Mouse (Mus musculus) myocyte (in vitro differentiated cells): ENCODE measurements around the gene Prss57. TPM values are rescaled to one million over a fixed set of nuclear protein-coding genes. Genes with fewer than 3 reads are reported as not detected.

Experiments used
- H3K27me3 ChIP-seq: one replicate; pipeline ENCODE4 v1.6.1; 2011; ENCODE audit not compliant: control insufficient read depth, insufficient read depth, insufficient read length
- H3K36me3 ChIP-seq: one replicate; pipeline ENCODE4 v1.6.1; 2011; ENCODE audit not compliant: control insufficient read depth, insufficient read depth
- H3K4me2 ChIP-seq: one replicate; pipeline ENCODE4 v1.6.1; 2011; ENCODE audit warnings: low read depth, control low read depth
- H3K4me3 ChIP-seq: one replicate; pipeline ENCODE4 v1.5.1; 2011; ENCODE audit warnings: mild to moderate bottlenecking, control low read depth, moderate library complexity
- H3K79me2 ChIP-seq: one replicate; pipeline ENCODE4 v1.6.1; 2011; ENCODE audit not compliant: control insufficient read depth, insufficient read depth
- H3ac ChIP-seq: one replicate; pipeline ENCODE4 v1.6.1; 2011; ENCODE audit not compliant: control insufficient read depth, insufficient read length
- CEBPB ChIP-seq: IDR thresholded peaks from 2 replicates; pipeline ENCODE4 v1.6.1; 2011; ENCODE audit warnings: mild to moderate bottlenecking, moderate library complexity; ENCODE audit not compliant: poor library complexity, insufficient read depth, severe bottlenecking
- E2F4 ChIP-seq: IDR thresholded peaks from one replicate; pipeline ENCODE4 v1.6.1; 2011; ENCODE audit warnings: mild to moderate bottlenecking, control low read depth, moderate library complexity; ENCODE audit not compliant: insufficient read depth
- MAX ChIP-seq: IDR thresholded peaks from one replicate; pipeline ENCODE4 v1.6.1; 2011; ENCODE audit warnings: low read depth, mild to moderate bottlenecking, control low read depth
- MYOD1 ChIP-seq, 3 experiments: IDR thresholded peaks; one replicate each; pipeline ENCODE4 v1.6.1; 2011; ENCODE audit warnings: control low read depth in 2 of 3, low read depth in 2 of 3, mild to moderate bottlenecking in 2 of 3, moderate library complexity in 1 of 3; ENCODE audit not compliant: insufficient read length in 2 of 3, control insufficient read depth in 1 of 3
- MYOG ChIP-seq, 3 experiments: IDR thresholded peaks; one replicate each; pipeline ENCODE4 v1.6.1; 2011; ENCODE audit warnings: control low read depth in 2 of 3, low read depth in 2 of 3, mild to moderate bottlenecking in 2 of 3; ENCODE audit not compliant: insufficient read length in 2 of 3, control insufficient read depth in 1 of 3, insufficient read depth in 1 of 3
- POLR2A ChIP-seq: IDR thresholded peaks from one replicate; pipeline ENCODE4 v1.6.1; 2011; ENCODE audit warnings: low read depth, mild to moderate bottlenecking, control low read depth, moderate library complexity; ENCODE audit not compliant: insufficient read length
- POLR2AphosphoS2 ChIP-seq: IDR thresholded peaks from one replicate; pipeline ENCODE4 v1.6.1; 2011; ENCODE audit warnings: low read depth, control low read depth; ENCODE audit not compliant: insufficient read length
- REST ChIP-seq: IDR thresholded peaks from one replicate; pipeline ENCODE4 v1.6.1; 2011; ENCODE audit warnings: mild to moderate bottlenecking, control low read depth, moderate library complexity; ENCODE audit not compliant: insufficient read depth, insufficient read length
- SRF ChIP-seq: IDR thresholded peaks from one replicate; pipeline ENCODE4 v1.6.1; 2011; ENCODE audit warnings: low read depth; ENCODE audit not compliant: control insufficient read depth, insufficient read length
- TCF3 ChIP-seq: IDR thresholded peaks from one replicate; pipeline ENCODE4 v1.6.1; 2011; ENCODE audit warnings: low read depth, control low read depth; ENCODE audit not compliant: insufficient read length
- USF1 ChIP-seq: IDR thresholded peaks from one replicate; pipeline ENCODE4 v1.6.1; 2011; ENCODE audit warnings: low read depth, mild to moderate bottlenecking, control low read depth, moderate library complexity
- polyA plus RNA-seq: library from polyadenylated mRNA; unstranded; fragments of >200 nt; fragmentation: generic; extraction: Trizol; gene quantifications from one replicate; pipeline ENCODE4 v1.2.1, GENCODE M21; 2012; ENCODE audit warnings: missing spikeins

Gene Prss57
- polyA plus RNA-seq, 1 experiment: 0.07 TPM

- Histone ChIP-seq H3K4me3 (peak within 1 kb of the TSS; percentile 50), H3K79me2 (peaks cover 7% of the 10 kb centered on the region), H3K27me3 (no peaks in the 10 kb centered on the region), H3K4me2 (peak within 1 kb of the TSS; percentile 99), H3ac (peak within 1 kb of the TSS; percentile 34), H3K36me3 (no peaks in the 10 kb centered on the region)
- TF ChIP-seq CEBPB (no peak), MYOG (IDR thresholded peaks at IDR 0.05; ENCODE audit: control insufficient read depth in 1 of 3, insufficient read depth in 1 of 3, insufficient read length in 2 of 3, low read depth in 2 of 3) (peak in 2 of 3 experiments; percentile 43 to 76), MYOD1 (IDR thresholded peaks at IDR 0.05; ENCODE audit: control insufficient read depth in 1 of 3, insufficient read length in 2 of 3, low read depth in 2 of 3) (peak in 2 of 3 experiments; percentile 52 to 64), USF1 (peak; percentile 44), MAX (no peak), POLR2A (peak; percentile 71), TCF3 (peak; percentile 8), POLR2AphosphoS2 (peak; percentile 35)
Observed at GRCm38 (mm10) chr10:79793051-79793737, 2.4 kb upstream of the Prss57 start, which contains the start of gene Palm. Gene Palm, plus strand, starts transcription at chr10:79793572.

- Histone ChIP-seq H3ac (no peak overlapping the region), H3K36me3 (no peaks in the 10 kb centered on the region), H3K27me3 (no peaks in the 10 kb centered on the region), H3K4me3 (peak overlapping the region; percentile 50), H3K79me2 (no peaks in the 10 kb centered on the region), H3K4me2 (peak overlapping the region; percentile 80)
- TF ChIP-seq CEBPB (no peak), USF1 (no peak), POLR2AphosphoS2 (no peak), POLR2A (no peak), MYOG (IDR thresholded peaks at IDR 0.05; ENCODE audit: control insufficient read depth in 1 of 3, insufficient read depth in 1 of 3, insufficient read length in 2 of 3, low read depth in 2 of 3) (no peak), E2F4 (no peak), TCF3 (no peak)
Observed at GRCm38 (mm10) chr10:79792339-79793040, 1.7 kb upstream of the Prss57 start.

- Histone ChIP-seq H3K36me3 (no peaks in the 10 kb centered on the region), H3K4me2 (no peak overlapping the region), H3K4me3 (no peak overlapping the region), H3K79me2 (no peaks in the 10 kb centered on the region), H3K27me3 (no peaks in the 10 kb centered on the region), H3ac (no peak overlapping the region)
- TF ChIP-seq POLR2AphosphoS2: no peak
- TF ChIP-seq REST: no peak
- TF ChIP-seq SRF: no peak
Observed at GRCm38 (mm10) chr10:79789581-79789980, 1.2 kb downstream of the Prss57 start.

DNA sequence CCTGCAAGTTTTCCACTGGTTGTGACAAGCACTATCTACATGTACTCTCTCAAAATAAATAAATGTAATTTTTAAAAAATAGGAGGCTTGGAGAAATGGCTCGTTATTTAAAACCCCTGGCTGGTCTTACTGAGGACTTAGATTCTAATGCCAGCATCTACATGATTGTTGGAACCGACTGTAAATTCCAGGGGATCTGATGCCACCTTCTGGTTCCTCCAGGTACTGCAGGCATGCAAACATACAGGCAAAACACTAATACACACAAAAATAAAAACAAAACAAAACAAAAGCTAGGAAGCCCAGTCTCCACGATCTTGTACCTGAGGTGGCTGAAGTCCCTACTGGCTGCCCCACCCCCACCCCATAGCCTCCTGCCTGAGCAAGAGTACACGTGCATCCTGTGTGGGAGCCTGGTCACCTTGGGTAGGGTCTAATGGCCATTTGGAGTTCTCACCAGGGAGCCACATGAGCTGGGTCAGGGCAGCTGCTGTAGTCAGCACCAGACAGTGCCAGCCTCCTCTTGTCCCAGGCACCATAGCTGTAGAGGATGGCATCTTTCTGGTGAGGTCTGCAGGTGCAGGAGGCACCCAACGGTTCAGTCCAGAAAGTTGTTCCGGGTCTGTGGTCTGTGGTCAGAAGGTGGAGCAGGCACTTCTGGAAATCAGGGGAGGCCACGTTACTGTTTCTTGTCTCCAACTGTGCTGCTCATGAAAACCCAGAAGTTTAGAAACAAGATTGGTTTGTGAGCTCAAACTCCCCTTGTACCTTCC is 2.2 kb downstream of the Prss57 start:
- Histone ChIP-seq H3K27me3 (no peaks in the 10 kb centered on the region), H3K79me2 (no peaks in the 10 kb centered on the region), H3K4me3 (no peak overlapping the region), H3ac (no peak overlapping the region), H3K4me2 (no peak overlapping the region), H3K36me3 (no peaks in the 10 kb centered on the region)
- TF ChIP-seq MAX (no peak), E2F4 (no peak), SRF (no peak), POLR2AphosphoS2 (no peak), REST (no peak), MYOG (IDR thresholded peaks at IDR 0.05; ENCODE audit: control insufficient read depth in 1 of 3, insufficient read depth in 1 of 3, insufficient read length in 2 of 3, low read depth in 2 of 3) (no peak), MYOD1 (IDR thresholded peaks at IDR 0.05; ENCODE audit: control insufficient read depth in 1 of 3, insufficient read length in 2 of 3, low read depth in 2 of 3) (no peak), CEBPB (no peak), TCF3 (no peak)
